In genomic region chr6:52226569-52227257, GRCm38 (mm10) we compare ENCODE assay signal across 13 mouse cellular contexts. TPM values are rescaled to one million over a fixed set of nuclear protein-coding genes. Genes with fewer than 3 reads are reported as not detected.
DNase-seq lines count a peak whose midpoint lies in the region; ATAC-seq lines count a peak whose summit lies in the region.
"Had no signal": no experiment of that assay in that cellular context is flagged by ENCODE, and none has a peak within 500 bp of the region (broad histone marks: within the 10 kb centered on the region; RNA-seq: fewer than 3 reads in every experiment).

No protein-coding gene starts in this region.

- peak; percentile 20 for DNase-seq in adrenal gland, postnatal 25 days
- DNase-seq in adrenal gland, adult 8-10 months, result no peak
- DNase-seq in urinary bladder, adult 2 months (ENCODE audit: low spot score), result peak; percentile 62
- DNase-seq in urinary bladder, postnatal 36 days (ENCODE audit: low spot score in 2 of 2), result no peak
- DNase-seq in kidney, postnatal 10 days, result peak; percentile 76
- no peak for DNase-seq in layer of hippocampus, postnatal 14 days (ENCODE audit: low spot score in 2 of 2)
- DNase-seq: heart, postnatal 4 days; midbrain, embryonic 14.5 days; thymus, postnatal 14 days had no signal

- peak overlapping the region; percentile 88 for H3K4me3 ChIP-seq in neural tube, embryonic 14.5 days (ENCODE audit: low read depth, low read length)
- no peak overlapping the region for H3K4me3 ChIP-seq in forebrain, embryonic 12.5 days (replicated peaks)

- H3K36me3 ChIP-seq in neural tube, embryonic 14.5 days (ENCODE audit: control insufficient read depth, insufficient read depth, low read length), result no peaks in the 10 kb centered on the region
- H3K36me3 ChIP-seq in forebrain, embryonic 12.5 days (replicated peaks), result no peaks in the 10 kb centered on the region
- H3K36me3 ChIP-seq: liver, embryonic 15.5 days had no signal

- H3K9me3 ChIP-seq in neural tube, embryonic 14.5 days (ENCODE audit: control insufficient read depth, low read length), result no peaks in the 10 kb centered on the region
- no peaks in the 10 kb centered on the region for H3K9me3 ChIP-seq in forebrain, embryonic 12.5 days
- H3K9me3 ChIP-seq: liver, embryonic 15.5 days had no signal

- peak; percentile 12 for ATAC-seq in neural tube, embryonic 14.5 days (ENCODE audit: low read depth)
- ATAC-seq in forebrain, embryonic 12.5 days (ENCODE audit: low FRiP score), result no peak

- H3K9ac ChIP-seq in neural tube, embryonic 14.5 days (replicated peaks; ENCODE audit: low read depth, low read length), result peak overlapping the region; percentile 98
- H3K9ac ChIP-seq in forebrain, embryonic 12.5 days, result no peak overlapping the region
- H3K9ac ChIP-seq: liver, embryonic 15.5 days had no signal

- WGBS in neural tube, embryonic 14.5 days, result under 1% methylated on average over 26 of the region's 26 CpGs
- WGBS in forebrain, embryonic 12.5 days, result 3% methylated on average over 26 of the region's 26 CpGs

- peaks cover 16% of the 10 kb centered on the region for H3K4me1 ChIP-seq in neural tube, embryonic 14.5 days (ENCODE audit: control insufficient read depth, insufficient read depth, low read length)
- peaks cover 2% of the 10 kb centered on the region; the same call in 1 of the 2 replicates for H3K4me1 ChIP-seq in forebrain, embryonic 12.5 days

- no peaks in the 10 kb centered on the region for H3K27me3 ChIP-seq in neural tube, embryonic 14.5 days (ENCODE audit: control insufficient read depth, insufficient read depth, low read length)
- H3K27me3 ChIP-seq in forebrain, embryonic 12.5 days, result peaks cover 93% of the 10 kb centered on the region

- peak overlapping the region; percentile 99 for H3K27ac ChIP-seq in neural tube, embryonic 14.5 days (ENCODE audit: low read depth, low read length)
- no peak overlapping the region for H3K27ac ChIP-seq in forebrain, embryonic 12.5 days
- H3K27ac ChIP-seq: liver, embryonic 15.5 days had no signal

- peak overlapping the region; percentile 99 for H3K4me2 ChIP-seq in neural tube, embryonic 14.5 days (ENCODE audit: low read depth, low read length)
- no peak overlapping the region for H3K4me2 ChIP-seq in forebrain, embryonic 12.5 days

RNA-seq across cellular contexts. Expression of gene Hoxa9, which starts 4.2 kb away (rescaled TPM):
- 0.61 and 1.5 TPM in 2 replicates for total RNA-seq in adrenal gland, postnatal 25 days (2021)
- total RNA-seq in adrenal gland, adult 8-10 months (2022), result under 1 TPM in 3 of 4 experiments, not detected in 1; 0.27 to 0.56 (median 0.55) TPM
- 48.1 and 60.0 TPM in 2 replicates for polyA plus RNA-seq in urinary bladder, adult 2 months (2012; rRNA removed)
- polyA plus RNA-seq in neural tube, embryonic 14.5 days (2014; fragmentation: Nextera tagmentation; extraction: Ambion mirVana), result 122 and 151 TPM in 2 replicates
- total RNA-seq in layer of hippocampus, postnatal 14 days (2021), result not detected
- polyA plus RNA-seq in forebrain, embryonic 12.5 days (2016; fragmentation: Nextera tagmentation; extraction: Ambion mirVana), result not detected in 2 replicates
- total RNA-seq: heart, postnatal 4 days; layer of hippocampus, postnatal 25 days had no signal
- polyA plus RNA-seq: midbrain, embryonic 14.5 days had no signal

RNA-seq across cellular contexts. Expression of gene Hoxa7, which starts 5.1 kb away (rescaled TPM):
- total RNA-seq in adrenal gland, postnatal 25 days (2021), result 12.9 and 18.3 TPM in 2 replicates
- 10 to 100 TPM; 12.9 to 27.9 (median 19.1) TPM for total RNA-seq in adrenal gland, adult 8-10 months (2022)
- polyA plus RNA-seq in urinary bladder, adult 2 months (2012; rRNA removed), result 27.6 and 28.6 TPM in 2 replicates
- polyA plus RNA-seq in neural tube, embryonic 14.5 days (2014; fragmentation: Nextera tagmentation; extraction: Ambion mirVana), result 90.8 and 110 TPM in 2 replicates
- under 1 TPM; 0.16 to 0.45 TPM for total RNA-seq in layer of hippocampus, postnatal 14 days (2021)
- not detected in 2 replicates for polyA plus RNA-seq in forebrain, embryonic 12.5 days (2016; fragmentation: Nextera tagmentation; extraction: Ambion mirVana)
- total RNA-seq: layer of hippocampus, postnatal 25 days had no signal
- polyA plus RNA-seq: midbrain, embryonic 14.5 days had no signal

RNA-seq across cellular contexts. Expression of gene Gm28308, which starts 13.6 kb away (rescaled TPM):
- total RNA-seq in adrenal gland, postnatal 25 days (2021), result 0.88 and 4.9 TPM in 2 replicates
- 1 to 10 TPM in 2 of 4 experiments, under 1 TPM in 2; 0.49 to 2.8 (median 1.4) TPM for total RNA-seq in adrenal gland, adult 8-10 months (2022)
- polyA plus RNA-seq in urinary bladder, adult 2 months (2012; rRNA removed), result 0.88 and 1.2 TPM in 2 replicates
- 4.2 TPM in 1 of 2 replicates, not detected in the other for polyA plus RNA-seq in neural tube, embryonic 14.5 days (2014; fragmentation: Nextera tagmentation; extraction: Ambion mirVana)
- total RNA-seq in layer of hippocampus, postnatal 14 days (2021), result not detected
- polyA plus RNA-seq in forebrain, embryonic 12.5 days (2016; fragmentation: Nextera tagmentation; extraction: Ambion mirVana), result not detected in 2 replicates
- total RNA-seq: heart, postnatal 4 days; layer of hippocampus, postnatal 25 days had no signal
- polyA plus RNA-seq: liver, embryonic 15.5 days; midbrain, embryonic 14.5 days had no signal

RNA-seq across cellular contexts. Expression of gene Hoxa3, which starts 13.6 kb away (rescaled TPM):
- 6.3 and 6.9 TPM in 2 replicates for total RNA-seq in adrenal gland, postnatal 25 days (2021)
- 1 to 10 TPM; 2.9 to 9.8 (median 6.8) TPM for total RNA-seq in adrenal gland, adult 8-10 months (2022)
- polyA plus RNA-seq in urinary bladder, adult 2 months (2012; rRNA removed), result 3.7 and 6.0 TPM in 2 replicates
- polyA plus RNA-seq in neural tube, embryonic 14.5 days (2014; fragmentation: Nextera tagmentation; extraction: Ambion mirVana), result 10.8 and 13.4 TPM in 2 replicates
- not detected for total RNA-seq in layer of hippocampus, postnatal 14 days (2021)
- 0.32 TPM in 1 of 2 replicates, not detected in the other for polyA plus RNA-seq in forebrain, embryonic 12.5 days (2016; fragmentation: Nextera tagmentation; extraction: Ambion mirVana)
- total RNA-seq: layer of hippocampus, postnatal 25 days had no signal
- polyA plus RNA-seq: midbrain, embryonic 14.5 days had no signal

RNA-seq across cellular contexts. Expression of gene Hoxa10, which starts 13.9 kb away (rescaled TPM):
- total RNA-seq in adrenal gland, postnatal 25 days (2021), result 0.62 TPM in 1 of 2 replicates, not detected in the other
- under 1 TPM in 2 of 4 experiments, not detected in 2; 0.15 to 0.16 TPM for total RNA-seq in adrenal gland, adult 8-10 months (2022)
- 79.4 and 93.6 TPM in 2 replicates for polyA plus RNA-seq in urinary bladder, adult 2 months (2012; rRNA removed)
- polyA plus RNA-seq in neural tube, embryonic 14.5 days (2014; fragmentation: Nextera tagmentation; extraction: Ambion mirVana), result 50.5 and 79.4 TPM in 2 replicates
- total RNA-seq in layer of hippocampus, postnatal 14 days (2021), result not detected
- polyA plus RNA-seq in forebrain, embryonic 12.5 days (2016; fragmentation: Nextera tagmentation; extraction: Ambion mirVana), result not detected in 2 replicates
- total RNA-seq: heart, postnatal 4 days; layer of hippocampus, postnatal 25 days had no signal
- polyA plus RNA-seq: midbrain, embryonic 14.5 days had no signal

Comparison
In these comparisons a context has a peak if more than half of its experiments do, and no peak if none do; other contexts are left out.
1. DNase-seq: peak in adrenal gland, postnatal 25 days (single experiment), urinary bladder, adult 2 months (single experiment) and kidney, postnatal 10 days (single experiment); none in adrenal gland, adult 8-10 months (single experiment), urinary bladder, postnatal 36 days (0 of 2) and layer of hippocampus, postnatal 14 days (0 of 2).